Mouse (Mus musculus) heart, adult 2 months (tissue): Measurements from ENCODE around the gene Yy1. TPM values are rescaled to one million over a fixed set of nuclear protein-coding genes. Genes with fewer than 3 reads are reported as not detected.
A peak's percentile ranks its signal among the peaks of the same experiment; 100 is the strongest.

Source experiments
- DNase-seq, 2 experiments: peaks; one replicate each; pipeline ENCODE4 v3.0.0; 2021
- H3K27ac ChIP-seq: fragments of 200-600 bp; 2 replicates; pipeline ENCODE4 v1.8.1; 2022
- H3K27me3 ChIP-seq: fragments of 200-500 bp; 2 replicates; pipeline ENCODE4 v1.6.1; 2012; ENCODE audit warnings: mild to moderate bottlenecking, low read length, inconsistent platforms, mixed read lengths; ENCODE audit not compliant: control insufficient read depth, insufficient read depth
- H3K36me3 ChIP-seq: fragments of 200-500 bp; 2 replicates; pipeline ENCODE4 v1.6.1; 2012; ENCODE audit warnings: low read length, inconsistent platforms; ENCODE audit not compliant: control insufficient read depth, insufficient read depth
- H3K4me1 ChIP-seq: fragments of 200-500 bp; 2 replicates; pipeline ENCODE4 v1.6.1; 2011; ENCODE audit warnings: low read length; ENCODE audit not compliant: control insufficient read depth, insufficient read depth
- H3K4me3 ChIP-seq: fragments of 200-600 bp; 2 replicates; pipeline ENCODE4 v1.8.1; 2022
- H3K79me2 ChIP-seq: fragments of 200-500 bp; replicated peaks from 2 replicates; pipeline ENCODE4 v1.6.1; 2012; ENCODE audit warnings: mild to moderate bottlenecking, inconsistent platforms, low read length, moderate library complexity, mixed read lengths; ENCODE audit not compliant: control insufficient read depth, insufficient read depth
- H3K9ac ChIP-seq: fragments of 200-500 bp; 2 replicates; pipeline ENCODE4 v1.6.1; 2012; ENCODE audit warnings: low read depth, mild to moderate bottlenecking, control low read depth, inconsistent platforms, low read length, mixed read lengths
- CTCF ChIP-seq: fragments of 200-600 bp; IDR thresholded peaks from 2 replicates; pipeline ENCODE4 v1.8.1; 2022; ENCODE audit warnings: antibody characterized with exemption, mild to moderate bottlenecking, moderate library complexity
- EP300 ChIP-seq: fragments of 200-500 bp; IDR thresholded peaks from 2 replicates; pipeline ENCODE4 v1.6.1; 2011; ENCODE audit warnings: low read depth, low read length, control low read depth; ENCODE audit not compliant: insufficient read depth
- POLR2A ChIP-seq: fragments of 200-500 bp; IDR thresholded peaks from 2 replicates; pipeline ENCODE4 v1.6.1; 2011; ENCODE audit warnings: mild to moderate bottlenecking, low read depth, low read length, control low read depth; ENCODE audit not compliant: insufficient read depth
- WGBS: fragments of 180-500 bp; shearing (Covaris S2); methylation state at CpG from one replicate; pipeline ENCODE4 v1.1.7; 2018; 5-methylcytosine and 5-hydroxymethylcytosine counted together
- intact Hi-C: fragments of 180-260 bp; cut with DNase I; formaldehyde crosslinking; loops from one replicate; pipeline ENCODE4 v1.15.1; 2025
- polyA plus RNA-seq: library from polyadenylated mRNA; depleted of rRNA; stranded (reverse); fragments of >200 nt; gene quantifications from 2 replicates; pipeline ENCODE4 v1.2.3, GENCODE M21; 2012
- total RNA-seq, 2 experiments: library from RNA; stranded (reverse); gene quantifications; 2 replicates each; pipeline ENCODE4 v1.2.3; 2021

Yy1 gene
- total and polyA plus RNA-seq, 3 experiments: 7.1 to 38.8 (median 34.4) TPM

- H3K79me2 ChIP-seq: no peaks in the 10 kb centered on the region
- no peak overlapping the region for H3K4me3 ChIP-seq
- TF ChIP-seq CTCF: no peak
- no peak for TF ChIP-seq POLR2A
- TF ChIP-seq EP300: no peak
- no peak overlapping the region for H3K9ac ChIP-seq
- no peak overlapping the region for H3K27ac ChIP-seq
- 92% methylated on average over 7 of the region's 7 CpGs for WGBS
- H3K4me1 ChIP-seq: no peaks in the 10 kb centered on the region
- no peaks in the 10 kb centered on the region for H3K36me3 ChIP-seq
- H3K27me3 ChIP-seq: no peaks in the 10 kb centered on the region
- DNase-seq: no peak
- intact Hi-C loops: no loop called here
Measured at GRCm38 (mm10) chr12:108780108-108780877, 12.5 kb upstream of the Yy1 start.

- no peaks in the 10 kb centered on the region for H3K36me3 ChIP-seq
- no peaks in the 10 kb centered on the region for H3K27me3 ChIP-seq
- DNase-seq: no peak
- 84% methylated on average over 4 of the region's 4 CpGs for WGBS
- H3K9ac ChIP-seq: no peak overlapping the region
- no peak overlapping the region for H3K4me3 ChIP-seq
- H3K79me2 ChIP-seq: peaks cover 7% of the 10 kb centered on the region; the same call in 1 of the 2 replicates
- H3K27ac ChIP-seq: no peak overlapping the region
- intact Hi-C loops: no loop called here
- H3K4me1 ChIP-seq: no peaks in the 10 kb centered on the region
- TF ChIP-seq POLR2A (no peak), CTCF (no peak), EP300 (no peak)
Measured at GRCm38 (mm10) chr12:108785161-108785560, 7.6 kb upstream of the Yy1 start.

DNA sequence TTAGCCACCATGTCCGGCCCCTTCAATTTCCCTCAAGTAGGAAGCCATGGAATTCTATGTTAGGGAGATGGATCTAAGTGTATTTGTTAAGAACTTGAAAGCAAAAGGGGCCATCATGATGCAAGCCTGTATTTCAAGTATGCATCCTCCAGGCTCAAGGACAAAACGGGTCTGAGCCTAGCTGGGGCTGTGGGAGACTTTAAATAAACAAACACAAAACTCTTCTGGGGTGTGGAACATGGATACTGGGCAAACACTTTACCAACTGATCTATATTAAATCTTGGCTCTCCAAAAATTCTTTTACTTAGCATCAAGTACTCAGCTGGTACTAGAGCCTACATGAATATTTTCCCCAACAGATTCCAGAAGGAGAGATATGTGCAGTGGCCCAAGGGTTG, 5.4 kb upstream of the Yy1 start:
- Histone ChIP-seq H3K4me3 (no peak overlapping the region), H3K79me2 (peaks cover 7% of the 10 kb centered on the region; the same call in 1 of the 2 replicates), H3K9ac (no peak overlapping the region), H3K4me1 (no peaks in the 10 kb centered on the region), H3K27ac (no peak overlapping the region), H3K27me3 (no peaks in the 10 kb centered on the region), H3K36me3 (peaks cover 3% of the 10 kb centered on the region)
- TF ChIP-seq POLR2A (no peak), EP300 (no peak)
- 81% methylated on average over 2 of the region's 2 CpGs for WGBS
- DNase-seq: no peak
- intact Hi-C loops: no loop called here

DNA sequence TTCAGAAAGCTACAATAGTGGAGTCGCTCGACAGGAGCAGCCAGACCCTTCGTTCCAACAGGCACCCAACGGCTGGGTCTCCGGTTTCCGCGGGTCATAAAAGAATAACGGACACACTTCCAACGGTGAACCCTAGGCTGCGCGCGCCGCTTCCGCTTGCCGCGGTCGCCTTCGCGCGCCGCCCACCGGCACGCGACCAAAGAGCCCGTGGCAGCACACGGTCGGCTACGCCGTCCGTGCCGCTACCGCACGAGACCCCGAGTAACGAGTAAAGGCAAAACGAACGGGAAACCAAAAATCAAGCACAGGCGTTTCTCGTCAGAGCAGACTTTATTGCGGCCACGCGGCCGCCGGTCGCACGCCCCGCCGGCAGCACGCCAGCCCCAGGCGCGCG, 624 bp upstream of the Yy1 start:
- Histone ChIP-seq H3K36me3 (peaks cover 9% of the 10 kb centered on the region), H3K27ac (peak overlapping the region; percentile 94), H3K79me2 (peaks cover 6% of the 10 kb centered on the region), H3K9ac (peak overlapping the region; percentile 85), H3K4me3 (peak overlapping the region; percentile 65), H3K27me3 (no peaks in the 10 kb centered on the region), H3K4me1 (no peaks in the 10 kb centered on the region)
- TF ChIP-seq EP300 (no peak), POLR2A (peak; percentile 47), CTCF (peak; percentile 12; the same call in 1 of the 2 replicates)
- under 1% methylated on average over 52 of the region's 52 CpGs for WGBS
- intact Hi-C loops: loop anchor here (2.0 to 10.0 kb wide), 3 partner anchors 27 to 607 kb away; partner anchors contain the start of genes Wars and Wdr25
- DNase-seq: peak; percentile 86 to 87

DNA sequence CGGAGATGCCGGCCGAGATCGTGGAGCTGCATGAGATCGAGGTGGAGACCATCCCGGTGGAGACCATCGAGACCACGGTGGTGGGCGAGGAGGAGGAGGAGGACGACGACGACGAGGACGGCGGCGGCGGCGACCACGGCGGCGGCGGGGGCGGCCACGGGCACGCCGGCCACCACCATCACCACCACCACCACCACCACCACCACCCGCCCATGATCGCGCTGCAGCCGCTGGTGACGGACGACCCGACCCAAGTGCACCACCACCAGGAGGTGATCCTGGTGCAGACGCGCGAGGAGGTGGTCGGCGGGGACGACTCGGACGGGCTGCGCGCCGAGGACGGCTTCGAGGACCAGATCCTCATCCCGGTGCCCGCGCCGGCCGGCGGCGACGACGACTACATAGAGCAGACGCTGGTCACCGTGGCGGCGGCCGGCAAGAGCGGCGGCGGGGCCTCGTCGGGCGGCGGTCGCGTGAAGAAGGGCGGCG, 724 bp downstream of the Yy1 start:
- no peaks in the 10 kb centered on the region for H3K4me1 ChIP-seq
- peaks cover 3% of the 10 kb centered on the region for H3K79me2 ChIP-seq
- 1% methylated on average over 52 of the region's 71 CpGs for WGBS
- peak overlapping the region; percentile 93 for H3K4me3 ChIP-seq
- peak; percentile 41 to 53 for DNase-seq
- intact Hi-C loops: loop anchor here (2.0 to 10.0 kb wide), 3 partner anchors 29 to 609 kb away; partner anchors contain the start of genes Wars and Wdr25
- H3K36me3 ChIP-seq: peaks cover 9% of the 10 kb centered on the region
- H3K27me3 ChIP-seq: no peaks in the 10 kb centered on the region
- TF ChIP-seq EP300 (no peak), CTCF (no peak), POLR2A (no peak)
- H3K9ac ChIP-seq: peak overlapping the region; percentile 95
- H3K27ac ChIP-seq: peak overlapping the region; percentile 92

- Histone ChIP-seq H3K4me1 (peaks cover 2% of the 10 kb centered on the region; the same call in 1 of the 2 replicates), H3K4me3 (peak overlapping the region; percentile 93), H3K79me2 (peaks cover 4% of the 10 kb centered on the region), H3K27me3 (no peaks in the 10 kb centered on the region), H3K36me3 (peaks cover 11% of the 10 kb centered on the region), H3K27ac (peak overlapping the region; percentile 92), H3K9ac (peak overlapping the region; percentile 96)
- peak; percentile 89 to 91 for DNase-seq
- WGBS: 2% methylated on average over 91 of the region's 94 CpGs
- TF ChIP-seq CTCF (no peak), POLR2A (peak; percentile 16; the same call in 1 of the 2 replicates)
- intact Hi-C loops: loop anchor here (2.0 to 10.0 kb wide), 3 partner anchors 41 to 609 kb away; partner anchors contain the start of genes Slc25a29, Wars and Wdr25
Measured at GRCm38 (mm10) chr12:108794078-108794711, 1.4 kb downstream of the Yy1 start.
